Mouse (Mus musculus) midbrain, postnatal 0 days (tissue): ENCODE results near the gene Pgam1. TPM values are rescaled to one million over a fixed set of nuclear protein-coding genes. Genes with fewer than 3 reads are reported as not detected.

Source experiments
- ATAC-seq: fragments of 200-750 bp; cut with Nextera tagmentation; 2 replicates; pipeline ENCODE4 v1.8.0; 2017; ENCODE audit warnings: moderate number of reproducible peaks, mild to moderate bottlenecking, moderate TSS enrichment, moderate library complexity; ENCODE audit not compliant: low FRiP score
- DNase-seq: peaks from one replicate; pipeline ENCODE4 v3.0.0-alpha.2; 2015; ENCODE audit warnings: low spot score
- H3K27ac ChIP-seq: fragments of 300-500 bp; sonication (generic); 2 replicates; pipeline ENCODE4 v1.5.1; 2014; ENCODE audit warnings: low read depth, mild to moderate bottlenecking, low read length, mixed read lengths
- H3K27me3 ChIP-seq: fragments of 300-500 bp; sonication (generic); 2 replicates; pipeline ENCODE4 v1.6.1; 2014; ENCODE audit warnings: low read length, control low read depth, mixed read lengths; ENCODE audit not compliant: insufficient read depth
- H3K36me3 ChIP-seq: fragments of 300-500 bp; sonication (generic); 2 replicates; pipeline ENCODE4 v1.6.1; 2014; ENCODE audit warnings: low read length, control low read depth, mixed read lengths; ENCODE audit not compliant: insufficient read depth
- H3K4me1 ChIP-seq: fragments of 300-500 bp; sonication (generic); 2 replicates; pipeline ENCODE4 v1.6.1; 2014; ENCODE audit warnings: mild to moderate bottlenecking, control low read depth, antibody characterized with exemption, low read length, mixed read lengths; ENCODE audit not compliant: insufficient read depth
- H3K4me2 ChIP-seq: fragments of 300-500 bp; sonication (generic); 2 replicates; pipeline ENCODE4 v1.6.1; 2014; ENCODE audit warnings: low read depth, mild to moderate bottlenecking, low read length, mixed read lengths; ENCODE audit not compliant: poor library complexity, severe bottlenecking
- H3K4me3 ChIP-seq: fragments of 300-500 bp; sonication (generic); 2 replicates; pipeline ENCODE4 v1.5.1; 2014; ENCODE audit warnings: low read depth, mild to moderate bottlenecking, low read length, moderate library complexity
- H3K9ac ChIP-seq: fragments of 300-500 bp; sonication (generic); replicated peaks from 2 replicates; pipeline ENCODE4 v1.6.1; 2014; ENCODE audit warnings: mild to moderate bottlenecking, low read length, moderate library complexity, mixed read lengths; ENCODE audit not compliant: poor library complexity, severe bottlenecking
- H3K9me3 ChIP-seq: fragments of 300-500 bp; sonication (generic); 2 replicates; pipeline ENCODE4 v1.6.1; 2016; ENCODE audit warnings: low read length, control low read depth
- CTCF ChIP-seq: IDR thresholded peaks from 2 replicates; pipeline ENCODE4 v1.5.1; 2016; ENCODE audit warnings: antibody characterized with exemption, mild to moderate bottlenecking
- WGBS: fragments of 180-500 bp; shearing (Covaris S2); extraction: QIAGEN DNeasy Blood & Tissue Kit; methylation state at CpG from one replicate; pipeline ENCODE4 v1.1.7; 2014; 5-methylcytosine and 5-hydroxymethylcytosine counted together
- polyA plus RNA-seq: library from polyadenylated mRNA; unstranded; fragments of >200 nt; fragmentation: Nextera tagmentation; extraction: Ambion mirVana; gene quantifications from 2 replicates; pipeline ENCODE4 v1.2.1, GENCODE M21; 2015
- total RNA-seq: library from RNA; depleted of rRNA; stranded (reverse); fragments of >200 nt; gene quantifications from 2 replicates; pipeline ENCODE4 v1.2.3, GENCODE M21; 2014

Pgam1 gene
- total and polyA plus RNA-seq, 2 experiments from 2014 or later, result 473 to 536 TPM

- no peaks in the 10 kb centered on the region for H3K36me3 ChIP-seq
- no peak overlapping the region for H3K4me2 ChIP-seq
- H3K4me3 ChIP-seq, result no peak overlapping the region
- H3K9ac ChIP-seq, result no peak overlapping the region
- ATAC-seq (no peak), DNase-seq (no peak)
- 59% methylated on average over 8 of the region's 8 CpGs for WGBS
- no peaks in the 10 kb centered on the region for H3K27me3 ChIP-seq
- H3K4me1 ChIP-seq, result no peaks in the 10 kb centered on the region
- no peaks in the 10 kb centered on the region for H3K9me3 ChIP-seq
- H3K27ac ChIP-seq, result no peak overlapping the region
- TF ChIP-seq CTCF, result no peak
Observed at GRCm38 (mm10) chr19:41907079-41907760, 4.5 kb upstream of the Pgam1 start.

GRCm38 (mm10) chr19:41908736-41909135, 3.0 kb upstream of the Pgam1 start:
- TF ChIP-seq CTCF, result no peak
- no peak for ATAC-seq
- no peak for DNase-seq

GRCm38 (mm10) chr19:41910396-41910795, 1.3 kb upstream of the Pgam1 start:
- Histone ChIP-seq H3K4me3 (no peak overlapping the region), H3K4me2 (no peak overlapping the region), H3K27ac (no peak overlapping the region), H3K27me3 (no peaks in the 10 kb centered on the region), H3K4me1 (peaks cover 16% of the 10 kb centered on the region; the same call in 1 of the 2 replicates), H3K9me3 (no peaks in the 10 kb centered on the region), H3K9ac (no peak overlapping the region), H3K36me3 (no peaks in the 10 kb centered on the region)
- WGBS, result 86% methylated on average over 2 of the region's 2 CpGs
- DNase-seq (no peak), ATAC-seq (no peak)
- no peak for TF ChIP-seq CTCF

More at GRCm38 (mm10) chr19:41908736-41909135, 3.0 kb upstream of the Pgam1 start:
- no peak overlapping the region for H3K4me2 ChIP-seq
- H3K4me1 ChIP-seq, result peaks cover 9% of the 10 kb centered on the region; the same call in 1 of the 2 replicates
- H3K36me3 ChIP-seq, result no peaks in the 10 kb centered on the region
- no peaks in the 10 kb centered on the region for H3K9me3 ChIP-seq
- no peaks in the 10 kb centered on the region for H3K27me3 ChIP-seq
- WGBS, result 82% methylated on average over 3 of the region's 3 CpGs
- H3K27ac ChIP-seq, result no peak overlapping the region
- H3K9ac ChIP-seq, result no peak overlapping the region
- H3K4me3 ChIP-seq, result no peak overlapping the region

- Histone ChIP-seq H3K4me2 (peak overlapping the region; percentile 96), H3K4me3 (peak overlapping the region; percentile 88), H3K9ac (peak overlapping the region; percentile 89), H3K27ac (peak overlapping the region; percentile 72), H3K27me3 (no peaks in the 10 kb centered on the region), H3K36me3 (peaks cover 15% of the 10 kb centered on the region; the same call in 1 of the 2 replicates), H3K9me3 (no peaks in the 10 kb centered on the region), H3K4me1 (peaks cover 16% of the 10 kb centered on the region; the same call in 1 of the 2 replicates)
- peak; percentile 17 for DNase-seq
- WGBS, result under 1% methylated on average over 50 of the region's 53 CpGs
- no peak for TF ChIP-seq CTCF
- ATAC-seq, result peak; percentile 65
Observed at GRCm38 (mm10) chr19:41912121-41913080, 678 bp downstream of the Pgam1 start.

GRCm38 (mm10) chr19:41913774-41914591, 2.3 kb downstream of the Pgam1 start:
- Histone ChIP-seq H3K4me2 (peak overlapping the region; percentile 96), H3K9ac (no peak overlapping the region; the same call in 1 of the 2 replicates), H3K9me3 (no peaks in the 10 kb centered on the region), H3K27ac (no peak overlapping the region), H3K27me3 (no peaks in the 10 kb centered on the region), H3K36me3 (peaks cover 21% of the 10 kb centered on the region; the same call in 1 of the 2 replicates), H3K4me1 (peaks cover 16% of the 10 kb centered on the region; the same call in 1 of the 2 replicates), H3K4me3 (peak overlapping the region; percentile 88; the same call in 1 of the 2 replicates)
- no peak for DNase-seq
- no peak for ATAC-seq
- no peak for TF ChIP-seq CTCF
- 34% methylated on average over 6 of the region's 6 CpGs for WGBS
